Mouse (Mus musculus): ENCODE measurements around the gene Cfap61.

DNA sequence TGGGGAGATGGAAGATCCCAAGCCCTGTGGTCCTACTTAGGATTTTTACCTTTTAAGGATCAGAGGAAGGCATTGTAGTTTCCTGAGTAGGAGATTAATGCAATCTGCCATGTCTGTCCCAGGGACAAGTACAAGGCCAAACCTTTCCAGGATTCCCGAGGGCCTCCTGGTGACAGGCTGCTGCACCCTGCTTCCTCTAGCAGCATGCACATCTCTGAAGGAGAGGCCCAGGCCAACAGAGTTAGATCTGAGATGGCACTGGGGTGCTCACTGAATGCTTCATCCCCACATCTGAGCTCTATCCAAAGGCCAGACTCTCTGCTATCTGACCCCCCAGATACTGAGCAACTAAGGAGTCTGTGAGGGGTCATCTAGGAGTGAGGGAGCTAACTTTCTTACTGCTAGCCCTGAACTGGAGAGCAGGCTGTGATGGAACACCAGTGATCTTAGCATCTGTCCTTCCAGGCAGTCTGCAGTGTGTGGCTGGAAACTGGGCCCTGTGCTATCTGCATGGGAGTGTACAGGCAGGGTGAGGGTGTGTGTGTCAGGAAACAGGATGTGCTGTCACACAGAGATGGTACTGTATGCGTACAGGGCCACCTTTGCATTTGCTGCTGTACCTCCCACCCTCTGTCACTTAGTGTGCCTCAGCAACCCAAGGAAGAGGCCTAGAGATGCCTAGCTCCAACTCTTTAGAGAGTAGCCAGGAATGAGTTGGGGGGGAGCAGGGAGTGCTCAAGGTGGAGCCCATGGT, 75.2 kb downstream of the Cfap61 start:
- TF ChIP-seq CTCF (IDR thresholded peaks at IDR 0.05; ENCODE audit: low read depth, low read length) (no peak), POLR2A (IDR thresholded peaks at IDR 0.05; ENCODE audit: extremely low read depth, insufficient read depth, low read length) (no peak)
